In the genomic region with DNA sequence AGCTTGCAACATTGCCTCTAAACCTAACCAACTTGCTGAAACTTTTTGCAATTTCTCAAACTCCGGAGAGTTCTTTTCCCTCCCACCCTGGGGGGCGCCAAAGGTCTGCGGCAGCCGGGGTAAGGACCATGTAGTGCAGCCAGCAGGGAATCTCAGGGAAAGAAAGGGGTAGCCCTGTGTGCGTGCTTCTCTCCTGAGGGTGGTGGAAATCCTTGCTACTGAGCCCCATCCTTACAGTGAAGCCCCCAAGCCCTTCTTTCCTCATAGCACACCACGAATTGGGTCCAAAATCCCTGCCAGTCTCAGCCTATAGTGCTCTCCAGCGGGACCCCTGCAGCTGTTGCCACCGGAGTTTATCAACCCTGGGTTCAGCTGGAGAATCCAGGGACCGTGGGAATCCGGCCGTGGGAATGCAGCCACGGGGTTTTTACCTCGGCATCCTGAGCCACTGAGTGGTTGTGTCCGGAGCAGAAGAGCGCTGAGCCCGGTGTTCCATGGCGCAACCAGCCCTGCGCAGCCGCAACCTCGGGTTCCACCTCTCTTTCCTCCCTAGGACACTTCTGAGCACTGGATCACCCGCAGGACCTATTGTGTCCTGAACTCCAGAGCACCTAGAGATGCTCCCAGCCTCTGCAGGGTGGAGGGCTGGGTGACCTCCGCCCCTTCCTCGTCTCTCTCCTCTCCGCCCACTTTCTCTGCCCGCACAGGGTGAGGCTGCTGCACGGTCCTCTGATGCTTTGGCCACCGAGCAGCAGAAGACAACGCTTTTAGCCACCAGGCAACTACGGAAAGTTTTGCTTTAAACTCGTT, we compare ENCODE assay signal across 7 mouse cellular contexts. TPM values are rescaled to one million over a fixed set of nuclear protein-coding genes. Genes with fewer than 3 reads are reported as not detected.
DNase-seq lines count a peak whose midpoint lies in the region; ATAC-seq and TF ChIP-seq lines count a peak whose summit lies in the region.

A gene (minus strand): TSS at position 760 of the 810 bp plus-strand sequence.

- peak; percentile 81 for ATAC-seq in hindbrain, postnatal 0 days
- peak; percentile 88 for ATAC-seq in midbrain, embryonic 15.5 days (replicated peaks)

- H3K27ac ChIP-seq in hindbrain, postnatal 0 days, result no peak within 1 kb of the TSS
- no peak within 1 kb of the TSS for H3K27ac ChIP-seq in midbrain, embryonic 15.5 days

- H3K4me1 ChIP-seq in hindbrain, postnatal 0 days (ENCODE audit: insufficient read depth, low read length), result 0 out of 2 replicates have a peak, but pooled peaks cover 8% of the 10 kb centered on the region
- H3K4me1 ChIP-seq in midbrain, embryonic 15.5 days, result peaks cover 13% of the 10 kb centered on the region; the same call in 1 of the 2 replicates

- H3K4me3 ChIP-seq in hindbrain, postnatal 0 days (ENCODE audit: low read length), result peak within 1 kb of the TSS; percentile 51
- H3K4me3 ChIP-seq in midbrain, embryonic 15.5 days, result peak within 1 kb of the TSS; percentile 50

- H3K36me3 ChIP-seq in hindbrain, postnatal 0 days (ENCODE audit: insufficient read depth, low read length), result no peaks in the 10 kb centered on the region
- H3K36me3 ChIP-seq in midbrain, embryonic 15.5 days (replicated peaks), result no peaks in the 10 kb centered on the region

- H3K27me3 ChIP-seq in hindbrain, postnatal 0 days (ENCODE audit: insufficient read depth, low read length), result no peaks in the 10 kb centered on the region
- peaks cover 7% of the 10 kb centered on the region for H3K27me3 ChIP-seq in midbrain, embryonic 15.5 days (replicated peaks)

- peak within 1 kb of the TSS; percentile 46 for H3K9ac ChIP-seq in hindbrain, postnatal 0 days (replicated peaks; ENCODE audit: low read length)
- peak within 1 kb of the TSS; percentile 44 for H3K9ac ChIP-seq in midbrain, embryonic 15.5 days

- peak; percentile 95 for DNase-seq in NIH3T3 (ENCODE audit: low read depth)
- peak; percentile 64 for DNase-seq in embryo, embryonic 10 days (ENCODE audit: low spot score)
- DNase-seq in gastrocnemius, postnatal 25 days, result peak; percentile 60
- peak; percentile 47 for DNase-seq in hindbrain, postnatal 0 days (ENCODE audit: low spot score)
- DNase-seq in liver, result peak; percentile 41
- DNase-seq in urinary bladder, postnatal 25 days (ENCODE audit: low spot score), result peak; percentile 31

- WGBS in hindbrain, postnatal 0 days, result under 1% methylated on average over 30 of the region's 30 CpGs
- under 1% methylated on average over 30 of the region's 30 CpGs for WGBS in midbrain, embryonic 15.5 days

- no peaks in the 10 kb centered on the region for H3K9me3 ChIP-seq in hindbrain, postnatal 0 days (ENCODE audit: low read length)
- H3K9me3 ChIP-seq in midbrain, embryonic 15.5 days, result no peaks in the 10 kb centered on the region

- TF ChIP-seq CTCF in hindbrain, postnatal 0 days (IDR thresholded peaks at IDR 0.05; ENCODE audit: low read depth), result peak; percentile 64

- peak within 1 kb of the TSS; percentile 98 for H3K4me2 ChIP-seq in hindbrain, postnatal 0 days (ENCODE audit: low read depth, low read length)
- H3K4me2 ChIP-seq in midbrain, embryonic 15.5 days, result peak within 1 kb of the TSS; percentile 88

RNA-seq across cellular contexts. Expression of the gene that starts here (rescaled TPM):
- total RNA-seq in gastrocnemius, postnatal 25 days (2021), result 1 to 10 TPM in 1 of 2 experiments, under 1 TPM in 1; 0.92 to 2.3 TPM
- 0.72 and 2.8 TPM in 2 replicates for total RNA-seq in hindbrain, postnatal 0 days (2014; rRNA removed)
- polyA plus RNA-seq in hindbrain, postnatal 0 days (2015; fragmentation: Nextera tagmentation; extraction: Ambion mirVana), result 1.1 and 1.7 TPM in 2 replicates
- polyA plus RNA-seq in midbrain, embryonic 15.5 days (2015; fragmentation: Nextera tagmentation; extraction: Ambion mirVana), result 0.72 and 2.2 TPM in 2 replicates

Comparison
In these comparisons a context has a peak if more than half of its experiments do, and no peak if none do; other contexts are left out.
1. DNase-seq: peak in every context shown above with its lines; median percentile 95 in NIH3T3; 64 in embryo, embryonic 10 days; 60 in gastrocnemius, postnatal 25 days; 47 in hindbrain, postnatal 0 days; 41 in liver; 31 in urinary bladder, postnatal 25 days.